Mouse (Mus musculus) midbrain, embryonic 16.5 days (tissue): ENCODE results near the gene Esp22. TPM values are rescaled to one million over a fixed set of nuclear protein-coding genes. Genes with fewer than 3 reads are reported as not detected.
"Not testable (repeated sequence)": the region's sequence is repeated elsewhere in the genome, so short reads cannot be mapped to it uniquely, and the experiment has no call there.

Source experiments
- ATAC-seq: fragments of 200-750 bp; cut with Nextera tagmentation; 2 replicates; pipeline ENCODE4 v1.8.0; 2017; ENCODE audit warnings: moderate TSS enrichment
- H3K27ac ChIP-seq: fragments of 300-500 bp; sonication (generic); 2 replicates; pipeline ENCODE4 v1.5.1; 2014; ENCODE audit warnings: mild to moderate bottlenecking, low read length, mixed read lengths
- H3K27me3 ChIP-seq: fragments of 300-500 bp; sonication (generic); 2 replicates; pipeline ENCODE4 v1.6.1; 2014; ENCODE audit warnings: low read depth, low read length, mixed read lengths; ENCODE audit not compliant: control insufficient read depth, insufficient read depth
- H3K36me3 ChIP-seq: fragments of 300-500 bp; sonication (generic); 2 replicates; pipeline ENCODE4 v1.6.1; 2014; ENCODE audit warnings: mild to moderate bottlenecking, low read length, moderate library complexity, mixed read lengths; ENCODE audit not compliant: control insufficient read depth, insufficient read depth
- H3K4me1 ChIP-seq: fragments of 300-500 bp; sonication (generic); 2 replicates; pipeline ENCODE4 v1.6.1; 2014; ENCODE audit warnings: mild to moderate bottlenecking, low read length, mixed read lengths; ENCODE audit not compliant: control insufficient read depth, insufficient read depth
- H3K4me2 ChIP-seq: fragments of 300-500 bp; sonication (generic); 2 replicates; pipeline ENCODE4 v1.6.1; 2014; ENCODE audit warnings: mild to moderate bottlenecking, low read length, mixed read lengths
- H3K4me3 ChIP-seq: fragments of 300-500 bp; sonication (generic); 2 replicates; pipeline ENCODE4 v1.5.1; 2014; ENCODE audit warnings: low read depth, mild to moderate bottlenecking, low read length, moderate library complexity, mixed read lengths
- H3K9ac ChIP-seq: fragments of 300-500 bp; sonication (generic); 2 replicates; pipeline ENCODE4 v1.6.1; 2014; ENCODE audit warnings: low read depth, low read length, mixed read lengths
- H3K9me3 ChIP-seq: fragments of 300-500 bp; sonication (generic); replicated peaks from 2 replicates; pipeline ENCODE4 v1.6.1; 2014; ENCODE audit warnings: mild to moderate bottlenecking, low read length, mixed read lengths; ENCODE audit not compliant: control insufficient read depth, poor library complexity, severe bottlenecking
- WGBS: fragments of 180-500 bp; shearing (Covaris S2); extraction: QIAGEN DNeasy Blood & Tissue Kit; methylation state at CpG from one replicate; pipeline ENCODE4 v1.1.7; 2014; 5-methylcytosine and 5-hydroxymethylcytosine counted together
- polyA plus RNA-seq: library from polyadenylated mRNA; unstranded; fragments of >200 nt; fragmentation: Nextera tagmentation; extraction: Ambion mirVana; gene quantifications from 2 replicates; pipeline ENCODE4 v1.2.1, GENCODE M21; 2015

Esp22 gene
- not detected in 2 replicates for polyA plus RNA-seq

DNA sequence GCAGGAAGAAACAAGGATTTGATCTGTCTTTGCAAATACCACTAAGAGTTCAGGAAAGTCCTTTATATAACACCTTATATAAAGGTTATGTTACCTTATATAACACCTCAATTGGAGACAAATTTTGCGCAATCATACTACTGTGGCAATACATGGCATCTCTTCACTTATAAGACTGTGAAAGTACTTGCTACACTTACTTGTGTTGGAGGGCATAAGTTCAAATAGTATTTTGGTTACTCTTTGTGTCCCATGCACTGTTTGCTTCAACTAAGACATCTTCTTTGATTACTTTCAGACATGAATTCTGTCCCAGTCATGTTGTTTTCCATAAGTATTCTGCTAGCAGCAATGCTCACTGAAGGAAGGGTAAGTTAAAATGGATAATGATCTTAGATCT is at the start of gene Esp22:
Gene Esp22 (plus strand): TSS at position 301 of the 400 bp plus-strand sequence.
- 90% methylated on average over 1 of the region's 1 CpGs for WGBS
- no peaks in the 10 kb centered on the region for H3K9me3 ChIP-seq
- ATAC-seq, result no peak

DNA sequence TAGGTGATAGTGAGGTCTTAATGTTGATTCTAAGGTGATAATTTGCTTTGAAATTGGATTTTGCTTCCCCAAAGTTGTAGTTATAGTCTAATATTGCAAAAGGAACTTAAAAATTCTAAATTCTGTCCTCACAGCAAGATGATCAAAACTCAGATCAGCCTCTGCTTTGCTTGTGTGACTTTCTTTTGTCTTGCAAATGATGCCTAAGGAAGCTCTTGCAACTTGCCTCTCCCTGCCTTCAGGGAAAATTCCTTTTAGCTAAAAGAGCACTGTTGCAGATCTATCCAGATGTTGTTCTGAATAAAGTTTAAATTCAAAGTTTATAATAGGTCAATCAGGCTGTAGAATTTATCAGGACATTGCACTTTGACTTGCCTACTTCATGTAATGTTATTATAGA is 31.5 kb upstream of the Esp22 start:
- Histone ChIP-seq H3K27ac (no peak overlapping the region), H3K4me2 (no peak overlapping the region), H3K9me3 (peaks cover 9% of the 10 kb centered on the region; the same call in 1 of the 2 replicates), H3K27me3 (no peaks in the 10 kb centered on the region), H3K36me3 (no peaks in the 10 kb centered on the region), H3K9ac (no peak overlapping the region), H3K4me1 (no peaks in the 10 kb centered on the region), H3K4me3 (no peak overlapping the region)
- ATAC-seq, result no peak

More for the DNA sequence above, at the start of gene Esp22:
- no peak within 1 kb of the TSS for H3K9ac ChIP-seq
- no peaks in the 10 kb centered on the region for H3K27me3 ChIP-seq
- H3K27ac ChIP-seq, result no peak within 1 kb of the TSS
- no peaks in the 10 kb centered on the region for H3K4me1 ChIP-seq
- no peak within 1 kb of the TSS for H3K4me2 ChIP-seq
- H3K4me3 ChIP-seq, result no peak within 1 kb of the TSS
- H3K36me3 ChIP-seq, result no peaks in the 10 kb centered on the region

DNA sequence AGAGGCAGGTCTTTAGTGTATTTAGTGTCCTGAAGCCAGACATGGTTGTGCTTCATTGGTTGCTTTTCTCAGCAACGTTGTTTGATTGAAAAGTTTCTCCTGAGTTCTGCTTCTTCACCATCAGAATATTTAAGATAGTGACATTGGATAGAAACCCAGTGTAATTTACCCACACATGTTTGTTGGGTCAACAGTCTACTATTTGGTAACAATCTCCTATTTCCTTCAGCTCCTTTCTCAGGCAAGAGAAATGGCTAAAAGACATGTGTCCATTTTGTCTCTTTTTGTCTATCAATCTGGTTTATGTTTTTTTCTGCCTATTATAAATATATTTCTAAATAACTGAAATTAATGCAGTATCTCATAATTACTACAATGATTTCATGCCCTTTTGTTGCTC is 18.2 kb upstream of the Esp22 start, which contains the start of gene Esp23:
Gene Esp23 (minus strand): TSS at position 101 of the 400 bp plus-strand sequence.
- Histone ChIP-seq H3K4me3 (no peak within 1 kb of the TSS), H3K9me3 (peaks cover 9% of the 10 kb centered on the region), H3K9ac (no peak within 1 kb of the TSS), H3K4me2 (no peak within 1 kb of the TSS), H3K27ac (no peak within 1 kb of the TSS), H3K4me1 (no peaks in the 10 kb centered on the region), H3K27me3 (no peaks in the 10 kb centered on the region), H3K36me3 (no peaks in the 10 kb centered on the region)
- no peak for ATAC-seq
- WGBS, result 64% methylated on average over 1 of the region's 1 CpGs

DNA sequence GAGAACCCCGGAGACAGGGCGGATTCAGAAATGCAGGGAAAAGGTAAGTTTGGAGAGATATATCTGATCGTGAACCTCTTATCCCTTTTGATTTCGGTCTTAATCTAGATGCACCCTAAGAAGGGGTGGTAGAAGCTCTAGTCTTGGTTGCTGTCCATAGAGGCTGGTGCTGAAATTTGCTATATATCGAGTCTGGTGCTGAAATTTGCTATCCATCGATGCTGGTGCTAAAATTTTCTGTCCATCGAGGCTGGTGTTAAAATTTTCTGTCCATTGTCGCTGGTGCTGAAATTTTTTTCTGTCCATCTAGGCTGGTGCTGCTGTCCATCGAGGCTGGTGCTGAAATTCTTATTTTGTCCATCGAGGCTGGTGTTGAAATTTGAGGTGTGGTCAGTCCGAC is 12.0 kb downstream of the Esp22 start:
- H3K36me3 ChIP-seq, H3K4me3 ChIP-seq, H3K4me2 ChIP-seq, H3K27me3 ChIP-seq, H3K9ac ChIP-seq, ATAC-seq, H3K27ac ChIP-seq, H3K4me1 ChIP-seq: not testable (repeated sequence)
- peaks cover 13% of the 10 kb centered on the region for H3K9me3 ChIP-seq
- WGBS, result 71% methylated on average over 11 of the region's 11 CpGs

DNA sequence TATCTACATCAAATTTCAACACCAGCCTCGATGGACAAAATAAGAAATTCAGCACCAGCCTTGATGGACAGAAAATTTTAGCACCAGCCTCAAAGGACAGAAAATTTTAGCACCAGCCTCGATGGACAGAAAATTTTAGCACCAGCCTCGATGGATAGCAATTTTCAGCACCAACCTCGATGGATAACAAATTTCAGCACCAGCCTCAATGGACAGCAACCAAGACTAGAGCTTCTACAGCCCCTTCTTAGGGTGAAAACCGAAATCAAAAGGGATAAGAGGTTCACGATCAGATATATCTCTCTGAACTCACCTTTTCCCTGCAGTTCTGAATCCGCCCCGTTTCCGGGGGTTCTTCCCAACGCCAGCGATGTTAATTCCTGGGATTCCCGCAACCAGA is 34.0 kb downstream of the Esp22 start:
- not testable (repeated sequence) for H3K4me3 ChIP-seq, H3K9ac ChIP-seq, H3K36me3 ChIP-seq, H3K4me2 ChIP-seq, H3K27ac ChIP-seq, H3K4me1 ChIP-seq, H3K9me3 ChIP-seq, ATAC-seq, H3K27me3 ChIP-seq
- 76% methylated on average over 12 of the region's 12 CpGs for WGBS

Other genes starting within 250 kb of the Esp22 start
- gene Esp24, start 58.6 kb upstream of the Esp22 start, polyA plus RNA-seq, result not detected in 2 replicates
- not detected in 2 replicates for gene Gm21903, start 52.0 kb upstream of the Esp22 start, polyA plus RNA-seq
- not detected in 2 replicates for gene Esp23, start 18.3 kb upstream of the Esp22 start, polyA plus RNA-seq